Mouse (Mus musculus): ENCODE data around the gene Srp14.

Srp14 gene

GRCm38 (mm10) chr2:118442172-118442571 is 37.3 kb downstream of the Srp14 start:
- DNase-seq (ENCODE audit: low read depth, low spot score): no peak

DNA sequence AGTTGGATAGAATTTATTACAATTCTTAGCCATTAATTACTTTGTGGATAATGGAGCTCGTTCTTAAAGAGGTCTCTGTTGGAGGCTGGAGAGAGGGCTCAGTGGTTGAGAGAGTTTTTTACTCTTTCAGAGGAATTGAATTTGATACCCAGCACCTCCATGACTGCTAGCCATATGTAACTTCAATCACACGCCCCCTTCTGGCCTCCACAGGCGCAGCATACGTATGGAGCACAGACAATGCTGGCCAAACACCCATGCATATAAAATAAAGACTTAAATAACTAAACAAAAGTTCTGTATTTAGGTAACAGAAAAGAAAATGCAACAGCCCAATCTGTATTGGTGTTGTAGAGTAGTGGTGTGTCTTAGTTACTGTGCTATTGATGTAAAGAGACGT is 47.9 kb downstream of the Srp14 start:
- no peak for DNase-seq (ENCODE audit: low read depth, low spot score)

- DNase-seq (ENCODE audit: low read depth, low spot score): no peak
Measured at GRCm38 (mm10) chr2:118430630-118431029, 48.9 kb downstream of the Srp14 start.

DNA sequence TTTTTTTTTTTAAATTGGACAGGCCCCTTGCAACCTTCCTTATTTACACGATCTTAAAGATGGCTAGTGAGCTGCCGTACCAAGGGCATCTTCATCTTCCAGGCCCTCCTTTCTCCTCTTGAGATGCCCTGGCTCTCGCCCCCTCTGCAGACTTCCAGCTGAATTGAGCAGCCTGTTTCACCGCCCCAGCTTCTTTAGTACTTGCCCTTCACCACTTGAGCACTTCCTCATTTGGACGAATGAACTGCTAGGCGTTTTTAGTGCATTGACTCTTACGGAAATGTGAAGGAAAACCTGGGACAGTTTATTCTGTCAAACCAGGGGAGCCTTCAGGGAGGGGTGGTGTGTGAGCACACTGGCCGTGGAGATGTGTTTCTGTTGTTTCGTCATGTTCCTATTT is 50.2 kb downstream of the Srp14 start:
- DNase-seq (ENCODE audit: low read depth, low spot score): no peak

DNA sequence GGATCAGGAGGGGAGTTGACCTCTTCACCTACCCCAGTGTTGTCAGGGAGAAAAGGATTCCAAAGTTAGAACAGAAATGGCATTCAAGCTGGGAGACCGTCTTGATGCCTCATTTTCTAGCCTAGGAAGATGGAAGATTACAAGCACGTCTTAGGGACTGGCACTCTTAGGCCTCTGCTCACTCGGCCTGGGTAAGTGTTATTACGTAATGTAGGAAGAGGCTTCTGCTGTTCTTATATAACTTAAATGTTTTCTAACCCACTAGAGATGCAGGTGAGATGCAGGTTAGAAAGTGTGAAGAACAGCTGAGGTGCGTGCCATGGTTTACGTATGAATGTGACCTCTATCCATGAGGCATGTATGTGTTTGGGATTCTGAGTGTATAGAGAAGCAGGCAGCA is 51.2 kb downstream of the Srp14 start:
- no peak for DNase-seq (ENCODE audit: low read depth, low spot score)

Data from skeletal muscle tissue, adult 2 months (tissue).